Mouse (Mus musculus) bone marrow, adult 2 months (tissue): ENCODE data around the gene Hspa8. TPM values are rescaled to one million over a fixed set of nuclear protein-coding genes. Genes with fewer than 3 reads are reported as not detected.

Source experiments
- H3K27ac ChIP-seq: fragments of 200-500 bp; 2 replicates; pipeline ENCODE4 v1.5.1; 2012; ENCODE audit warnings: low read depth, mild to moderate bottlenecking, control low read depth, inconsistent platforms, low read length; ENCODE audit not compliant: control insufficient read depth, poor library complexity, insufficient read depth
- H3K4me1 ChIP-seq: fragments of 200-500 bp; 2 replicates; pipeline ENCODE4 v1.6.1; 2011; ENCODE audit warnings: low read length; ENCODE audit not compliant: control insufficient read depth, insufficient read depth
- H3K4me3 ChIP-seq: fragments of 200-500 bp; replicated peaks from 2 replicates; pipeline ENCODE3; 2011; ENCODE audit warnings: mild to moderate bottlenecking, low read depth, low read length, control low read depth; ENCODE audit not compliant: control insufficient read depth
- CTCF ChIP-seq: fragments of 200-500 bp; IDR thresholded peaks from 2 replicates; pipeline ENCODE4 v1.5.1; 2011; ENCODE audit warnings: low read length, control low read depth; ENCODE audit not compliant: control insufficient read depth, insufficient read depth
- POLR2A ChIP-seq: fragments of 200-500 bp; IDR thresholded peaks from 2 replicates; pipeline ENCODE4 v1.6.1; 2011; ENCODE audit warnings: low read depth, mild to moderate bottlenecking, control low read depth, low read length, borderline replicate concordance; ENCODE audit not compliant: control insufficient read depth
- WGBS: fragments of 180-500 bp; shearing (Covaris S2); methylation state at CpG from one replicate; pipeline ENCODE4 v1.1.7; 2018; 5-methylcytosine and 5-hydroxymethylcytosine counted together
- polyA plus RNA-seq: library from polyadenylated mRNA; stranded (reverse); fragments of >200 nt; gene quantifications from 2 replicates; pipeline ENCODE4 v1.2.4, GENCODE M21; 2011; ENCODE audit warnings: low replicate concordance; ENCODE audit not compliant: missing spikeins, insufficient read depth, insufficient read length

Gene Hspa8
- polyA plus RNA-seq = 397 and 805 TPM in 2 replicates

DNA sequence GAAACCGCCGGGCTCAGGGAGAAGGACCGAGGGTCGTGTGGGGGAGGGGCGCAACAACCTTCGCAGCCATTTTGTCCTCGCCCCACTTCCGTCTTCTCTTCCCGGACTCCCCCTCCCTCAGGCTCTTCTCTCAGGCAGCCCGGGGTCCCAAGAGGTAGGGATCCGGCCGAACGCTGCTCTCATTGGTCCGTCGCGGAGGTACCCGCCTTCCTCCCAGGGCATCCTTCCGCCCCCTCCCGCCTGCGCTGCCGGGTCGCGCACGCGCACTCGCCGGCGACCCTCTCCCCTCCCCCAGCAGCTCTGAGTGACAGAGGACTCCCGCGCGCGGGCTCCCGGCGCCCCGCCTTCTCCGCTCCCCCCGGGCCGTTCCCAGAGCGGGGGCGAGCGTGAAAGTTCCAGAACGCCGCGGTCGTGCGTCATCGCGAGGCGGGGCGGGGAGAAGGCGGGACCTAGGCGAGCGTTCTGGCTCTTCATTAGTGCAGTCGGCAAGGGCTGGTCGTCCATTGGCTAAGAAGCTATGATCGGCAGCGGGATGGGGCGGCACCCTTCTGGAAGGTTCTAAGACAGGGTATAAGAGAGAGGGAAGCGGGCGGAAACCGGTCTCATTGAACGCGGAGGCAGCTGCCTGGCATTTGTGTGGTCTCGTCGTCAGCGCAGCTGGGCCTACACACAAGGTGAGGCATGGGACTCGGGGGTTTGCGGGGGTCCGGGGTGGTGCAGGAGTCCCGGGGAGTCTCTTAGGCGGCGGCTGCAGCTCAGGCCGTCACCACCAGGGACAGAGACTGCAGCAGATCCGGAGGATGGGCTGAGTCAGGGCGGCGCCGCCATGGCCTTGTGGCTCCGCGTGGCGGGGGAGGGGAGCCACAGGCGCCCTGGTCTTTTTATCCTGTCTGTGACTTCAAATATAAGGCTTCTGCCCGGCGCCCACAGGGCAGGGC is at the start of gene Hspa8:
Gene Hspa8, plus strand, starts transcription at position 310 of the 938 bp plus-strand sequence.
- TF ChIP-seq POLR2A (peak; percentile 100), CTCF (peak; percentile 22; the same call in 1 of the 2 replicates)

GRCm38 (mm10) chr9:40751749-40752148 is 49.0 kb upstream of the Hspa8 start:
- no peak overlapping the region for H3K27ac ChIP-seq
- TF ChIP-seq CTCF = peak; percentile 20; the same call in 1 of the 2 replicates
- no peak for TF ChIP-seq POLR2A
- WGBS = 69% methylated on average over 3 of the region's 3 CpGs
- H3K4me3 ChIP-seq = no peak overlapping the region
- no peaks in the 10 kb centered on the region for H3K4me1 ChIP-seq

More for the DNA sequence above, at the start of gene Hspa8:
- WGBS = under 1% methylated on average over 82 of the region's 83 CpGs
- Histone ChIP-seq H3K4me1 (peaks cover 3% of the 10 kb centered on the region; the same call in 1 of the 2 replicates), H3K27ac (peak within 1 kb of the TSS; percentile 97), H3K4me3 (peak within 1 kb of the TSS; percentile 99)

DNA sequence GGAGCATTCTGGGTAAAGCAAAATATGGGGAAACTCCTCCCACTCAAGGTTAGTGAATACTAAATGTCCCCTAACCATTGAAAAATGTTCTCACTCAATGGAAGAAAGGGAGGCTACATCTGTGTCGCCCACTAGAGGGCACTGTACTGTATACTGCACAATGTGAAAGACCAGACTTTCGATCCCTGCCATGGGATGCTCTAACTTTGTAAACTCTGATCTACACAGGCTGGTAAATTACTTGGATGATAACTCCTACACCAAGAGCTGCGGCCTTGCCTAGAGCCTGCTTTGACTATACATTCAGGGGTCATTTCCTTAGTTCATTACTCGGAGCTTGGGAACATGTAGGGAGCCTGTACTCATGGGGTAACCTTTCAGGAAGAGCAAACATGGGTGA is 44.4 kb upstream of the Hspa8 start:
- Histone ChIP-seq H3K27ac (no peak overlapping the region), H3K4me1 (peaks cover 2% of the 10 kb centered on the region; the same call in 1 of the 2 replicates), H3K4me3 (no peak overlapping the region)
- 18% methylated on average over 4 of the region's 4 CpGs for WGBS
- TF ChIP-seq CTCF = peak; percentile 27; the same call in 1 of the 2 replicates
- TF ChIP-seq POLR2A = no peak

- TF ChIP-seq CTCF (peak; percentile 64), POLR2A (no peak)
- Histone ChIP-seq H3K4me1 (peaks cover 3% of the 10 kb centered on the region), H3K27ac (no peak overlapping the region), H3K4me3 (no peak overlapping the region)
- WGBS = 21% methylated on average over 12 of the region's 12 CpGs
Measured at GRCm38 (mm10) chr9:40757105-40757626, 43.6 kb upstream of the Hspa8 start.

DNA sequence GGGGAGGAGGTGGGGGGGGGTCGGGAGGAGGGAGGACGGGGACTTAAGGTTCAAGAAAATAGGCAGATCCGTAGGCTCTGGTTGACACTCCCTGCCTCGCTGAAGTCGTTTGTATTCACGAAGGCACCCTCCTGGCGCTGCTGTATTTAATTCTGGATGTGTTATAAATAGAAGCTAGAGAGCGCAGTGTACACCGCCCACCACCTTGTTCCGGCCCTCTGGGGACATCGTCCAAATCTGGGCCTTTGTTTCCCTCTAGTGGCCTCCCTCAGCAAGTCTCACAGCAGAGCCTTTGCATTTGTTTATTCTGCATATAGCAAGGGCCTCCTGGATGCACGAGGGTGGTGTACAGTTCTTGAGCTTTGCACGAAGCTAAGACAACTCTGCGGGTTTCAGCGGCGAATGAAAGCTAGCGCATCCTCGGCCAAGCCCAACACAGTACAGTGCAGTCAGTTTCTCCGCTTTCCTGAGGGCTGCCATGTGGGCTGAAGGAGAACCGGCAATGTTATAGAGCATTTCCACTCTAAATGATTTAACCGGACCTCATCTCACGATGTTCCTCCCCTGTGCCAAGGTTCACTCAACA is 43.0 kb upstream of the Hspa8 start:
- WGBS = 4% methylated on average over 20 of the region's 22 CpGs
- H3K4me3 ChIP-seq = peak overlapping the region; percentile 36
- H3K4me1 ChIP-seq = peaks cover 4% of the 10 kb centered on the region
- TF ChIP-seq POLR2A (no peak), CTCF (peak; percentile 72)
- H3K27ac ChIP-seq = no peak overlapping the region

DNA sequence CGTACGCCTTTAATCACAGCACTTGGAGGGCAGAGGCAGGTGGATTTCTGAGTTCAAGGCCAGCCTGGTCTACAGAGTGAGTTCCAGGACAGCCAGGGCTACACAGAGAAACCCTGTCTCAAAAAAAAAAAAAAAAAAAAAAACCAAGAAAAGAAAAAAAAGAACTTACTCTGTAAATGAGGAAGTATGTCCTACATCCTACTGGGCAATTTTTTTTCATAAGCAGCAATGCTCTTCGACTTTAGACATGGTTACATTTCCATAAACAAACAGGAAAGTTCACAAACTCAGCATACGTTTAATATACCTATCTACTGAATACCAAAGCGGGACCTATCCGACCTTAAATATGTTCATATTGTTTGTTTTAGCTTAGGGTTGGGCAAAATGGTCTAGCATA is 38.4 kb upstream of the Hspa8 start:
- Histone ChIP-seq H3K27ac (no peak overlapping the region), H3K4me1 (peaks cover 4% of the 10 kb centered on the region), H3K4me3 (no peak overlapping the region)
- 44% methylated on average over 6 of the region's 6 CpGs for WGBS
- TF ChIP-seq CTCF (no peak), POLR2A (no peak)

DNA sequence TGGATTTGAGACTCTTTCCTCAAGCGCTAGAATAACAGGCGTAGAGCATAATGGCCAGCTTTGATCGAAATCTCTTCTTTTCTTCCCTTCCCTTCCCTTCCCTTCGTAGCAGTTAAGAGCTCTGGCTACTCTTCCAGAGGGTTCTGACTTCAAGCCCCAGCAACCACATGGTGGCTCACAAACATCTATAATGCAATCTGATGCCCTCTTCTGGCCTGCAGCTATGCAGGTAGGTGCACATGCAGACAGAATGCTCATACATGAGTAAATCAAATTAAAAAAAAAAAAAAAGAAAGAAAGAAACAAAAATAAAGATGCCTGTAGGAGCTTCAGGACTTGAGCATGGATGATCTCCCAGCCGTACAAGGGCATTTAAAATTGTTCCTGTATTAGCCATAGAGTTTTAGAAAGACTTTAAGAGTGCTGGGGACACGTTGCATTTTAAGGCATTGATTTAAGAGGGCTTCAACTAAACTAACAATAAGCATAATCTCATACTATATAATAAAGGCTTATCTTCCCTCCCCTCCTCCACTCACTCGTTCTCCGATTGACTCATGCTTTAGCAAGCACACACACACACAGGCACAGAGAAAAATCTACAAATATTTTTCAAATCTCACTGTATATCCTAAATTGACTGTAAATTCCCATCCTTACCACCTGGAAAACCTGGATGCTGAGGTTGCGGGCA is 35.8 kb upstream of the Hspa8 start:
- TF ChIP-seq POLR2A (no peak), CTCF (peak; percentile 12; the same call in 1 of the 2 replicates)
- 55% methylated on average over 9 of the region's 9 CpGs for WGBS
- H3K27ac ChIP-seq = no peak overlapping the region
- peaks cover 2% of the 10 kb centered on the region for H3K4me1 ChIP-seq
- peak overlapping the region; percentile 26 for H3K4me3 ChIP-seq
